Mouse (Mus musculus): Measurements from ENCODE around the gene Rnf207.

Gene Rnf207

DNA sequence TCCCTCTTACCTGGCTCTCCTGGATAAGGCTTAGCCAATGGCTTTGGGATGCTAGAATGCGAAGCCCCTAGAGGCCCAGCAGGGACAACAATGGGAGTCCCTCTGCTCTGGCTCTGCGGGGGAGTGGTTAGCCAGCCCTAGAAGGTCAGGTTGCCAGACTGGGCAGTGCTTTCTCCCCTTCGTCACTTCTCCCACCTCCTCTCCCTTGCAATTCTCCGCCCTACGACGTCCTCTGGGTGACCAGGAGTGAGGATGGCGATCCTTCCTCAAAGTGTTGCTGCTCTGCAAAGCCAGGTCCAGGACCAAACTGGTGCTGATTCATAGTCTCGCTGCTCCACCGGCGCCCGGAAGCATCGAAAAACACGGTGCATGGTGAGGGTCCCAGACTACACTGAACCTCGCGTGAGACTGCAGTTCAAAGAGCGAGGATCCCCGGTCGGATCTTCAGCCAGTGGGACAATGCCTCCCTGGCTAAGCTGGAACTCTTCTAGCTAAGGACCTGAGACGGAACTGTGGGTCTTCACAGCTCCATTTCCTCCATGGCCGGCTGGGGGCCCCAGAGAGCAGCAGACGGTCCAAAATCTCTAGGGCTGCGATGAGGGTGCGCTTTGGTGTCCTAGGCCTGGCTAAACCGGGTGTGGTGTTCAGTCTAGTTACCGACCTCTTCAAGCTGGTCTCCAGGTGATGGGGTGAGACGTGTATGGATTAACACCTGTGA, at the start of gene Rnf207:
Gene Rnf207 (minus strand): TSS at position 477 of the 718 bp plus-strand sequence.
- DNase-seq (ENCODE audit: low spot score) = peak; percentile 76

DNA sequence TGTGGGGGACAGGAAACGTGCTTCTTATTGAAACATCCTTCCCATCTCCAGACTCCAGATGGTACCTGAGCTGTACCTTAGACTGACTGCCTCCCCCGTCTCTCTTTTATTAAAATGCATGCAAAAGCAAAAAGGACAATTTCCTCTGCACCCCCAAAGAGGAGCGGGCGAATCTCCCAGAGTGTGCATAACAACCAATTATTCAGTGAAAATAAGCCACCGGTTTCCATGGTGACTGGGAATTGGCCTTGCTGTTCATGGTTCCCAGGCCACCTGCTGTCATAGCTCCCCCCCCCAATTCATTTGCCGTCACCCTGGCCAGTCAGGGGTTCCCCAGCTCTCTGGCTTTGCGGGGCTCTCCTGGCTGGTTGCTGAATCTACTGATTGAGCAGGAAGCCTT, 46.4 kb upstream of the Rnf207 start:
- DNase-seq (ENCODE audit: low spot score) = no peak

- DNase-seq (ENCODE audit: low spot score) = no peak
These were observed 43.4 kb upstream of the Rnf207 start for GRCm38 (mm10) chr4:152362180-152362579.

DNA sequence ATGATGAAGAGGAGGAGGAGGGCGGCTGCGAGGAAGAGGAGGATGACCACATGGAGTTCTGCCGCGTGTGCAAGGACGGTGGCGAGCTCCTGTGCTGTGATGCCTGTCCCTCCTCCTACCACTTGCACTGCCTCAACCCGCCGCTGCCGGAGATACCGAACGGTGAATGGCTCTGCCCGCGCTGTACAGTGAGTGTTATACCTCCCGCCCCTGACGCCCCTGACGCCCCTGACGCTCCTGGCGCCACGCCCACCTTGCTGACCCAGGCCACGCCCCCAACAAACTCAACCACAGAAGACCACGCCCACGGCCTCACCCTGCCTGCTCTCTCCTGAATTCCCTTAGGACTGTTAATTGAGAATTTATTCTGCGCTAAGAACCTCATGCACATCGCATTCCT, 42.1 kb upstream of the Rnf207 start:
- DNase-seq (ENCODE audit: low spot score) = peak; percentile 80

- no peak for DNase-seq (ENCODE audit: low spot score)
These were observed 40.9 kb upstream of the Rnf207 start for GRCm38 (mm10) chr4:152359700-152360099.

- no peak for DNase-seq (ENCODE audit: low spot score)
These were observed 36.9 kb upstream of the Rnf207 start for GRCm38 (mm10) chr4:152355672-152356071.

GRCm38 (mm10) chr4:152353886-152354637, 35.3 kb upstream of the Rnf207 start:
- DNase-seq (ENCODE audit: low spot score) = no peak

DNA sequence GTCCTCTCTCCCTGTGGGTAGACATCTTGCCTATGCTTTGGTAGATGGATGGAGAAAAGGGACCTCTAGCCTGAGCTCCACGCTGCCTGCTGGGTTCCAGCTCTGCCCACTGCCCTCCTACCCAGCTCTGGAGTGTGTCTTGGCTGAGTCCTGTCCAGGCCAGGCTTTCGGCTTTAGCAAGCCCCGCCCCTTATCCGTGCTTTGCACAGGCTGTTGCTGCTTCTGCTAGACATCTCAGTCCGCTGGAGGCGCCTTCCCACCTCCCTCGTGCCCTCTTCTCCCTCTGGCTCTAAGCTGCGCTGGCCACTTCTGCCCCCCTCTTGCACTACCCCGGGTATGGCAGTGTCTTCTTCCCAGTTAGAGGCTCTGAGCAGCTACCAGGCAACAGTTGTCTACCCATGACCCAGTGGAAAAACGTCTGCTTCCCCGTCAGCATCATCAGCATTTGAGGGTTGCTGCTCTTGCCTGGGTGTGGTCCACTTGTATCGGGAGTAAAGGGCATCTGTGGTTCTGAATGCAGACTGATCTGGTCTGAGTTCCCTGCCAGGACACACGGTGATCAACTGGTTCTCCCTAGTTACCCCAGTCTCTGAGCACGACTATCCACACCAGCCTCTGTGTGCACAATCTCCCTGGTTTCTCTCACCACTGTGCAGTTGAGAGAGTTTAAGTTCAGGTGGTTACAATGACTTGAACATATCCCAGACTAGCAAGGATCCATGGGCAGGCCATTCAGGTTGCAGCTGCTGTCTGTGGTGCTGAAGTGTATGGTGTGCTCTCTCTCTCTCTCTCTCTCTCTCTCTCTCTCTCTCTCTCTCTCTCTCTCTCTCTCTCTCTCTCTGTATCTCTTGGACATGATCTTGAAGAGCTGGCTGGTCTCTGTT, 32.9 kb upstream of the Rnf207 start:
- DNase-seq (ENCODE audit: low spot score) = peak; percentile 58

GRCm38 (mm10) chr4:152350722-152351421, 32.1 kb upstream of the Rnf207 start:
- no peak for DNase-seq (ENCODE audit: low spot score)

- peak; percentile 42 for DNase-seq (ENCODE audit: low spot score)
These were observed 31.1 kb upstream of the Rnf207 start for GRCm38 (mm10) chr4:152349837-152350381.

DNA sequence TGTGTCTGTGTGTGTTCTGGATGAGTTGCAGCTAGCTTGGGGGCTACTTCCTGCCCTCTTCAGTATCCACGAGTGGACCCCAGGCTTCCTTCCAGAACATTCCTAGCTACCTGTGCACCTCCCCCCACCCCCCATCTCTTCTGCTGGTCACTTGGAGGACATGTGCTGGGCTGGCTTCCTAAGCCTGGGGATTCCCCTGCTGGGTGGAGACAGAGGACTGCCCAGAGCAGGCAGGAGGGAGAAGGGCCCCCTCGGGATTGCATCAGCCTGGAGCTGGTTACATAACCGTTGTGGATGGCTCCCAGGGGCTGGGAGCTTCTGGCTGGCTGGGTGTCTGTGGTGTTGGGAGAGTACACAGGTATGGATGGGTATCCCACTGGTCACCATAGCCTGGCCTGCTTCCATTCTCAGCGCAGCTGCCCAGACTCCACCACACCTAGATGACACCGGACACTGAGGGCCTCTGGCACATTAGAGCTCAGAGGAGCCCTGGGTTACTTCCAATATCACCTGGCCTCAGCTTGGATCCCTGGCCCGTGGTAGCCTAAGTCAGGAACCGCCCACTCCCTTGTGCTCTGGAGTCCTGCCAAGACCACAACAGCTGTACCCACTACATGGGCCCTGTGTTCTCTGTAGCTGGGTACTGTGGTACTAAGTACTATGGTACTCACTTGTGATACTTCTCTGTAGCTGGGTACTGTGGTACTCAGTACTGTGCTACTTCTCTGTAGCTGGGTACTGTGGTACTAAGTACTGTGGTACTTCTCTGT, 26.5 kb upstream of the Rnf207 start:
- no peak for DNase-seq (ENCODE audit: low spot score)

DNA sequence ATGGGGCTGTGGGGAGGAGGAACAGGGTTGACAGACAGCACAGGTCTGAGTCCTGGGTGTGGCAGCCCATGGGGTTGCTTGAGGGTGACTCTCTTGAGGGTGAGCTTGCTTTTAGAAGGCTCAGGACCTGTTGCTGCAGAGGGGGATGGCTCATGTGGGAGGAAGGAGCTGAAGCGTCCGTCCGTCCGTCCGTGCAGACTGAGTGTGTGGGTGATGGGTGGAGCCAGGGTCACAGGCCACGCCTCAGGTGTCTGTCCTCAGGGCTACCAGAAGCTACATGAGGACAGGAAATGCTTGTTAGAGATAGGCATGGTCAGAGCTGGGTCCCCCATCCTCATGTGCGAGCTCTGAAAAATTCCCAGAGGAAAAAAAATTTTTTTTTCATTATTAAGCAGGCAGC, 25.9 kb upstream of the Rnf207 start:
- no peak for DNase-seq (ENCODE audit: low spot score)

DNA sequence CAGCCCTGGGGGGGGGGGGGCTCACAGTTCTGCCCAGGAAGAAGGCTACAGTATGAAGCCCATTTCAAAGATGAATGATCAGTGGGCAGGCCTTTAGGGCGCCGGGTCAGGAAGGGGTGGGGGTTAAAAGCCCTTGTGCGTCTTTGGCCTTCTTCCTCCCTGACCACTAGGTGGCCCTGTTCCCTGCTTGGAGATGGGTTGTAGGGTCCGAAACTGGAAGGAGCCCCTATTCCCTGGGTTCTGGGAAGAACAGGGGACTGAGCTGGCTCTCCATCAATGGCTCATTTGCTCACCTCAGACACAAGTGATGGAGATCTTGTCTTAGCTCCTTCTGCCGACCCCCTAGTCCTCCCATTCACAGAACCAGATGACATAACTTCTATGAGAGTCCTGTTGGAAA, 24.5 kb upstream of the Rnf207 start:
- DNase-seq (ENCODE audit: low spot score) = peak; percentile 76

- DNase-seq (ENCODE audit: low spot score) = peak; percentile 56
These were observed 21.9 kb upstream of the Rnf207 start for GRCm38 (mm10) chr4:152340584-152341284.

DNA sequence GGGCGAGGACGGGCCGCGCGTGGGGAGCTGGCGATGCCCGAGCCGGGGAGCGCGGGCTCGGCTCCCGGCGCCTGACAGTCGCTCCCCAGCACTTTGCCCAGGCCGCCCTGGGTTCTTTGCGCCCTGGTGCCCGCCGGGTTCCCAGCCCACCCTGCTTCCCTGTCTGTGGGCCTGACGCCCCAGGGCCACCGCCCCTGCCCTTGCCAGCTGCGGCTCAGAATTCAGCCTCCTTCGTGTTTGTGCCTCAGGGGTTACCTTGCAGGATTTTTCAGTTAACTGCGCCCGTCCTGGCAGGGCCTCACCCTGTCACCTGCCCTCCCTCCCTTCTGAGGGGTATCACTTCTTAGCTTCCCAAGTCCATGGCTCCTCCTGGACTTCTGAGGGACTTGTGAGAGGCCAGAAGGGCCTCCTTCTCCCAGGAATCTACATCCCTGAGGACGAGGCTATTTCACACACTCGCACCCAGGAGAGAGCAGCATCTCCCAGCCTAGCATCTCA, 20.5 kb upstream of the Rnf207 start:
- no peak for DNase-seq (ENCODE audit: low spot score)

- peak; percentile 41 for DNase-seq (ENCODE audit: low spot score)
These were observed 19.9 kb upstream of the Rnf207 start, which contains the start of gene Chd5 for GRCm38 (mm10) chr4:152338419-152339292. Gene Chd5, plus strand, starts transcription at chr4:152338651.

DNA sequence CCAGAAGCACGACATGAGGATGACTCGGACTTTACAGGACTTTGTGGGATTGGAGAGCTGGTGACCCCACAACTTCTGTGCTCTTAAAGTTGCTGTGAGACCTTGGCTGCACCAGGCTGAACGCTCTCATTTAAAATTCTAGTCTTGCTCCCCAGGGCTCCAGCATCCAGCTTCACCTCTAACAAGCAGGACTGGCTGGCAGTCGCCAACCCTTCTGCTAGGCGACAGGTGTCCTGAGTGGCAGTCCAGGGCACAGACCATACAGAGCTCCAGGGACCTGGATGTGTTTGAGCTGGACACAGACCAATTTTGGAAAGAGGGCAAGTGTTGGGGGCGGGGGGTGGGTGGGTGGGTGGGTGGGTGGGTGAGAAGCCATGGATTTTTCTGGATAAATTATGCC, 19.0 kb upstream of the Rnf207 start:
- no peak for DNase-seq (ENCODE audit: low spot score)

- DNase-seq (ENCODE audit: low spot score) = no peak
These were observed 14.8 kb upstream of the Rnf207 start for GRCm38 (mm10) chr4:152333587-152333986.

- peak; percentile 88 for DNase-seq (ENCODE audit: low spot score)
These were observed 14.2 kb upstream of the Rnf207 start for GRCm38 (mm10) chr4:152332952-152333351.
